Mouse (Mus musculus) olfactory bulb, adult 2 months (tissue): ENCODE data around the gene Arhgap28.

ENCODE experiments used
- CTCF ChIP-seq: fragments of 200-500 bp; IDR thresholded peaks from 2 replicates; pipeline ENCODE4 v1.5.1; 2012; ENCODE audit warnings: low read depth, mild to moderate bottlenecking, low read length, moderate library complexity; ENCODE audit not compliant: insufficient read depth
- POLR2A ChIP-seq: fragments of 200-500 bp; IDR thresholded peaks from 2 replicates; pipeline ENCODE4 v1.6.1; 2012; ENCODE audit warnings: mild to moderate bottlenecking, low read depth, low read length, moderate library complexity; ENCODE audit not compliant: insufficient read depth

GRCm38 (mm10) chr17:68003741-68004560, at the start of gene Arhgap28:
- TF ChIP-seq POLR2A (no peak), CTCF (no peak)
